Mouse (Mus musculus) B cell, adult 2 months (primary cell): ENCODE results near the gene Prdm1.
A peak's percentile ranks its signal among the peaks of the same experiment; 100 is the strongest.

Experiments
- DNase-seq, 2 experiments: peaks; one replicate each; pipeline ENCODE4 v3.0.0; 2022

The Prdm1 gene

DNA sequence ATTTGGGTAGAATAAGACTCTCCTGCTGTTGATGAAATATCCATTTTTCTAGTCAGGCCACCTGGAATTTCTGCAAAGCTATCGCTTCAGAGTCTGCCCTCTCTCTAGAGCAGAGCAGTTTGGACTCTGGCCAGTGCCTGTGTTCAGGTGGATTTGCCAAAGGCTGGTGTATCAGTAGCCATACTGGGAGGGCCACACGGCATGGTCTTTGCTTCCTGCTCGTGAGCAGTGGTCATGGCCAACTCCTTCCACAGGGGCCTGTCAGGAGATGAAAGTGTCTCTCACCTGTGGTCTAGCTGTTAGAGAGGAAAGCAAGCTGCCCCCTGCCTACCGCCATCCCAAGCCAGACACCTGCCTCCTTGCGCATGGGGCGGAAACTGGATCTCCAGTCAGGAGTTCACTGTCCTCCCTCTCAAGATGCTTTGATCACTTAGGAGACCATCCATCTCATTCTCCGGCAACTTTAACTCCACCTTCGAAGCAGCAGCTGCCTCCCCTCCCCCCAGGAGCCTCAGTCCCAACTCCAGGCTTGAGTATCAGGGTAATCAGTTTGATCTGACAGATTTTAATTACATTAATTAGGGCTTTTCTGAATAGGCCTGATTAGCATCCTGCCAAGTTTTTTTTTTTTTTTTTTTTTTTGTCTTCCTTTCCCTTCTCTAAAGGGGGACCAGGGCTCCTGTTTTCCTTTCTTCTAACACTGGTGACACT lies 35.3 kb downstream of the Prdm1 start:
- DNase-seq = no peak

DNA sequence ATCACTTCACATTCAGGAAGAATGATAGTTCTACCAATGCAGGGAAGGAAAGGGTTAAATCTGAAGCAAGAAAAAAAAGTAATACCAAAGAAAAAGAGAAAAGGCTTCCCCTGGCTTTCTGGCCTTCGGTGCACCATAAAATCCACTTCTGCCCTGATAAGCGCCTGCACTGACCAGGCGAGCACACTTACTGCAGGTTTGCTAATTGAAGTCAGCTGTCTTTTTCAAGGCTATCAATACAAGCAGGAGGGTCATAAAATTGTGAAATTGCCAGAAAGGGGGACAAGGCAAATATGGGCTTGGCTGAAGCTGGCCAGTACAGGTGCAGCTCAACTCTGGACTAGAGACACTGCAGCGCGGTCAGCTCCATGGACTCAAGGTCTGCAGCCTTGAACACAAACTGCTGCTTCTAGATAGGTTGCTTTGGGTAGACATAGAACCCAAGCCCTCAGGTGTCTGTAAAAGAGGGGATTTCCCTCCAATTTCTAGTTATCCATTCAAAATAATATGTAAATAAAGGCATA lies 37.3 kb downstream of the Prdm1 start:
- DNase-seq = no peak

DNA sequence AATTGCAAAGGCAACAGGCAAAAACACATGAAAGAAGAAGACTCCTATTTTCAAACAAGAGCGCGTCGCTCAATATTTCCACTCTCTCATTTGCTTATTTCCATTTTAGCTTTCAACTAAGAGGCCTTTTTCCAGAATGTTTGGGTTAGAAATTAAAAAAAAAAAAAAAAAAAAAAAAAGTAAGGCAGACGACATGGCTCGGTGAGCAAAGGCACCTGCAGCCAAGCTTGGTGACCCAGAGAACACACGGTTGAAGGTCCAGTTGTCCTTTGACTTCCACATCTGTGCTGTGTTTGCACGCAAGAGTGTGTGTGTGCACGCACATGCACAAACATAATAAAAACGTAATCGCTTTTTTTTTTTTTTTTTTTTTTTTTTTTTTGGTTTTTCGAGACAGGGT lies 41.2 kb downstream of the Prdm1 start:
- no peak for DNase-seq

DNA sequence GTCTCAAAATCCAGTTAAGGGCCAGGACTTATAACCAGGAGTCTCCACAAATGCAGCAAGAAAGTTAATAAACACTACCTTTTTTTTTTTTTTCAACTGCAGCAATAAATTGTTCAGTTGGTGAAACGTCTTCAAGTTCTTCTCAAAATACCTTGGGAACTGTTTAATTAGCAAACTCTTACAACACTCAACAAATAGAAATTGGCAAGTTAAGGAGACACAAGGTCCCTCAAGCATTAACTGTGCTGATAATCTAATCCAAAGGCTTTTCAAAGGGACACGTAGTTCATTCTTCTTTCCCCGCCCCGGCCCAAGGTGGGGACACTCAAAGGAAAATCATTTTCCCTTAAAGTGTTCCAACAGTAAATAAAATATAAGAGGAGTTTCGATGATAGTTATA lies 44.2 kb downstream of the Prdm1 start:
- no peak for DNase-seq

DNA sequence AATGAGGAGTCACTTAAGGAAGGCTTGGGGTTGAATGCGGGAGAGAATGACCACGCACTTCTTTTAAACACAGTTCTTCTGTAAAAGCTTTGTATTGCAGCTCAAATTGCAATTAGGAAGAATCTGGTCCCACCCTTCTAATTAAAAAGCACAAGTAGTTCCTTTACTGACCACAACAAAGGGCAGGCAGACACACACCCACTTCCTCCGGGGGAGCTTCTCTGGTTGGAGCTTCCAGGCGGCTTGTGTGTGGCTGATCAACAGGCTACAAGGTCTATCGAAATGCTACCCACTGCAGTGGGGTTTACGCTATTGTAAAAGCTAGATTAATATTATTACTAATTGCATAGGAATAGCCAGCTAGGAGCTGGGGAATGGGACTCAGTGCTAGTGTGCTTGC lies 45.2 kb downstream of the Prdm1 start:
- no peak for DNase-seq

DNA sequence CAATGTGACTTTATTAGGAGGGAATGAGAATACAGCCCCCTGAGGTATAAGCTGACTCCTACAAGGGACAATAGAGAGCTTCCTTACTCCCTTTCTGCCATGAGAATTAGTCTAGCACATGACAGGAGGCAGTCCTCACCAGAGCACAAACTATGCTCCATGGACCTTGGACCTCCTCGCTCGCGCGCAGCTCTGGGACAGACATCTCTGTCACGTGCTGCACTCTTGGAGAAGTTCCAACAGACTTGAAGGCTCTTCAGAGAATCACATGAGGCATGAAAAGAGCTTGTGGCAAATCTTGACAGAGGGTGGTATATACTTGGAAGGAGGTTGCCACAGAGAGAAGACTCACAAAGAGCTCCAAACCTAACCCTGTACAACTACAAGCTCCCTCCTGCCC lies 46.9 kb downstream of the Prdm1 start:
- DNase-seq = no peak

DNA sequence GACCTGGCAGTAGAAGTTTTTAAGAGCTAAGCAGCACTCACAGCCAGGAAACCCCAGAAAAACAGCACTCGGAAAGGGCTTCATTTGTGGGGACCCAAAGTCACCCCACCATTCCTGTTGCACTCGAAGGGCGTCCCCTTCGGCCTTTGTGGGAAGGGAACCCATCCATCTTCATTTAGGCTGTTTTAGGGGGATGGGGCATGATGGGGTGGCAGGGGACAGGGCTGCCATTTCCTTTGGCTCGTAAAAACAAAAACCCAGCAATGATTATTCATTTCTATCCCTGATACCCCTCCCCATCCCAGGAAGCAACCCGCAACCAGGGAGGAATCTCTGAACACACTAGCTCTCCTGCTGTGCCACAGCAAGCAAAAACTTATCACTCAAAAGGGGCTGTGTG lies 49.0 kb downstream of the Prdm1 start:
- no peak for DNase-seq

DNA sequence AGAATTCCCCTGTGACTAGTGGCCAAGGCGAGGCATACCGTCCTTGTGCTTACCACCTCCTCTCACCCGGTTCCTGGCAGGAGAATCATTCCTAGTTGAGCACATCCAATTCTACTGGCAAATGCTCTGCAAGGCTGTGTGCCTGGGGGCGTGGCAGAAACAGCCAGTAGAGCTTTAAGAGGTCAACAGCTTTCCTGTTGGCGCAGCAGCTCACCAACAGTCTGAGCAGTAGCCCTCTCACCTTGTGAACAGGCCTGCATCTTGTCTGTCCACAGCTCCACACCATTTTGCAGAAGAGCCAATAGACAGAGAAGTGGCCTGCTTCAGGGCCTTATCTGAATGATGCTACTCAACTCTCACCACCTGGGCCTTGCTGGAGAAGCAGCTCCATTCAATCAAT lies 50.2 kb downstream of the Prdm1 start:
- no peak for DNase-seq

DNA sequence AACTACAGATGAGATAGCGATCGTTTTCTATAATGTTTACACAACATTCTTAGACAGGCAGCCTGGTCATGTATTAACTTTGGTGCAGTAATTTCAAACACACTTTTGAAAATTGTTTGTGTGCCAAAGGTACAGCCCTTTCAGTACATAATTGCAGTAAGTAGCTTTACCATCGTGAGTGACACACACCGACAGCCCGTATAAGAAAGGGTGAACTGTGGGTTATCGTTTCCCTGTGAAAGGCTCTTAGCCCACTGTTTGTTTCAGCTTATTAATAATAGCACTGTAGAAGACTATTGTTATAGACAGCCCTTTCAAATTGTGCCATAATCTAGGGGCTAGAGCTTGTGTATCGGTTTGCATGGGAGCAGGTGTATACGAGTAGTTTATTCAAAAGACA lies 51.1 kb downstream of the Prdm1 start:
- no peak for DNase-seq

DNA sequence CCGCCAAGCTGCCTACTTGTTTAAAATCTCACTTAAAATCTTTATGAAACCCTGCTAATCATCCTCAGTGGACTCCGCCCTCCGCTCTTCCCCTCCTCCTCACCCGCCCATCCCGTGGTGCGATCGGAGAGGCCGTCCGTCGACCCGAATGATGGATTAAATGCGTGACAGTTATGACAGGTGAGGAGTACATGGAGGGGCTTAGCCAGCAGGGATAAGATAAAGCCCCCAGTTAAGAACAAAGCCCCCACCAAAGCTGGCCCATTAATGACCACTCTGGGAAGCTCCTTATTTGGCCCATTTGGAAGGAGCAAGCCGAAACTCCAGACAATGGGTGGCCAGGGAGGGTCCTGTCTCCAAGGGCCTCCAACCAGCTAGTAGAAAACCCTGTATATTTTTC lies 51.8 kb downstream of the Prdm1 start:
- no peak for DNase-seq

DNA sequence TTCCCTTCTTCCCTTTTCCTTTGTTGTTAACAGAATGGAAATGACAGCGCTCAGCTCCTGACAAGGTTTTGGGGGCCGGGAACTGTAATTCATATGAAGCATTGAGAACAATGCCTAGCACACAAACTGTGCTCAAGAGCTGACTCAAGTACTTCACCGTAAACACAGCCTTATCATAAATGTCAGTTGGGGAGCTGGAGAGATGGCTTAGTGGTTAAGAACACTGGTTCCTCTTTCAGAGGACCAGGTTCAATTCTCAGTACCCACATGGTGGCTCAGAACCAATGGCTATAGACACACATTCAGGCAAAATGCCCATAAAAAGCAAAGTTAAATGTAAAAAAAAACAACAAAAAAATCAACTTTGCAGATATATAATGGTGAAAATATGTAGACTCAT lies 52.9 kb downstream of the Prdm1 start:
- no peak for DNase-seq

DNA sequence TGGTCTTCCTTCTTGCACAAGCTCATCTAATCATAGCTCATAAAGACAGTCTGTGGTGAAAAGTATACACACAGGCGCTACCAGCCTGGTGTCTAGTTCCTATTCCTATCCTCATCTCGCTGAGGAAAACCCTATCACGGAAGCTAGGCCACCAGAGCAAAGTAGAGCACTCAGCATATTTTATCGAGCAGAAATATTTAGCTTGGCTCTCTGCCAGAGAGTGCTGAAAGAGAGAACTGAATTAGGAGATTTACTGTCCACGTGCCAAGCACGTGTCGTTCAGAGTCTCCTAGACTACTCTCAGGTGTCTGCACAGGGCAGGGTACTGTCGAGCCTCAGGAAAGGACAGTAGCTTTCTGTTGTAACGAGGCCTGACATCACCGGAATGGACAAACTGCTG lies 54.0 kb downstream of the Prdm1 start:
- DNase-seq = no peak

DNA sequence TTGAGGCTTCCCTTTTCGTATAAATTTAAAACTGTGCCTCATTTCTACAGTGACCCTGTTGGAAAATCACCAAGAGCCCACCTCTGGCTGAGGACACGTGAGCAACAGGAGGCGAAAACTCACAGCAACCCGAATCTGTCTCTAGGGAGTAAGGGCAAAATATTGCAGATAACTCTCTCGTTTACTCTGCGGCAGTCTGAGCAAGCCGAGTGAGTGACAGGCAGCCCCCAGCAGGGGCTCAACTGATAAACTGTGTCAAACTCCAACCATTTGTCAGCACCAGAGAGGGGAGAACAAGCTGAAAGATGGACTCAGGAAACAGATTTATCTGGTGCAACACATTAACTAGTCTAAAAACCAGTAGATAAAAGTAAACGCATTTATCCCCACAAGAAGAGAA lies 62.7 kb downstream of the Prdm1 start:
- no peak for DNase-seq

DNA sequence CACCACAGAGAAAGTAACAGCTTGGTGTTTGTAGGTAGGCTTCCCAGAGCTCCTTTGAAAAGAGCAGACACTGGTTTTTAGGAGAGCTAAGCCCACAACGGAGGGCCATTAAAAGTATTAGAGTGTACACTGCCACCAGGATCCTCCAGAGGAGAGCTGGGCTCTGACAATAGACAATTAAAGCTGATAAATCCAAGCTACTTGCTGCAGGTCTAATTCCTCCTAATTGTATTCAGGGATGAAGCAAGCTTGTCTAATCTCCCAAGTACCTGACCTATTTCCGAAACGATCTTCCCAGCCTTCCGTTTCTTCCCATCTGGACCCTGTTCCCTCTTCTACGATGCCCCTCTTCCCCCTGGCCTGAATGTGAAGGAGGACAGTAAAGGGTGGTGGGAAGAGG lies 63.7 kb downstream of the Prdm1 start:
- no peak for DNase-seq

DNA sequence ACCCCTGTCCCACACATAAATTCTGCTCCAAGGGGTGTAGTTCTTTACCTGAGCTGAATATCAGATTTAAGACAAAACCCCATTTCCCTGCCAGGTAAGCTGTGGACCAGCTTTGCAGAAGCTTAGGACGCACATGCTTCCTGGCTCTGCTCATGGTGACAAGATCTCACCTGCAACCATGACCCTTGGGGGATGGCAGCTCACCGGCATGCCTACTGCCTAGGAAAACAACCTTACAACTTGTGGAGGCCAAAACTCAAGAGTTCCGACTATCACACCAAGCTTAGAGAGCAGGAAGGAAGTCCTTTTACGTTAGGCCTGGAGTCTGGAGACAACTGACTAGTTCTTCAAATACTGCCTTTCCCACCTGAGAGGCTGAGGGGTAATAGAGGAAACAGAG lies 64.4 kb downstream of the Prdm1 start:
- no peak for DNase-seq

DNA sequence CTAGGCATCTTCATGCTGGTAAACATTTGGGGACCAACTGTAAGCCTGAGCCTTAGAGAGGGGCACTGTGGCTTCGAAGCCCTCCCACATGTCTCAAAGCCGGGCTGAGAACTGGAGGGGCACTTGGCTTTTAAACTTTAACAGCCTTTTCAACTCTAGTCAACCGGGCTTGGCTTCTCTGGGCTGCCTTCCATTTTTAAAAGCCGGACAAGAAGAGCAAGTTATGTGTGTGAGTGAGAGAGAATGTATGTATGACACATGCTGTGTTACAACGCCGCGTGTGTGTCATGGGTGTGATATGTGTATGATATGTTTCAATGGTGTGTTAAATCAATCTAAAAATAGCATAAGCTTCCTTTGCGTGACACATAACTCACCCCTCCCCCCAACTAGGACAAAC lies 66.0 kb downstream of the Prdm1 start:
- DNase-seq = no peak

DNA sequence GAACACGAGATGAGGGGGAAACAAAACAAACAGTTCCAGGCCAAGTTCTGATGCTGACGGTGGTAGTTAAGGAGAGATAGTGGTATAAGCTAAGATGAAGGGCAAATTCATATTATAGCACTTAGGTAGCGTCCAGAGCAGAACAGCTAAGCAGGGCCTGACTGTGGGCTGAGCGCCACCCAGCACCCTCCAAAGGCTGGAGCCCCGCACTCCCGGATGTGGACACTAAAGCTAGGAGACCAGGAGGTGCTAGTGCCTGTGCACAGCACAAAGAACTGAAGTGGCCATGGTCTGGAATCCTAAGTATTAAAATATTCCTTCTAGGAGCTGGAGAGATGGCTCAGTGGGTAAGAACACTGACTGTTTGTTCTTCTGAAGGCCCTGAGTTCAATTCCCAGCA lies 67.2 kb downstream of the Prdm1 start:
- no peak for DNase-seq

DNA sequence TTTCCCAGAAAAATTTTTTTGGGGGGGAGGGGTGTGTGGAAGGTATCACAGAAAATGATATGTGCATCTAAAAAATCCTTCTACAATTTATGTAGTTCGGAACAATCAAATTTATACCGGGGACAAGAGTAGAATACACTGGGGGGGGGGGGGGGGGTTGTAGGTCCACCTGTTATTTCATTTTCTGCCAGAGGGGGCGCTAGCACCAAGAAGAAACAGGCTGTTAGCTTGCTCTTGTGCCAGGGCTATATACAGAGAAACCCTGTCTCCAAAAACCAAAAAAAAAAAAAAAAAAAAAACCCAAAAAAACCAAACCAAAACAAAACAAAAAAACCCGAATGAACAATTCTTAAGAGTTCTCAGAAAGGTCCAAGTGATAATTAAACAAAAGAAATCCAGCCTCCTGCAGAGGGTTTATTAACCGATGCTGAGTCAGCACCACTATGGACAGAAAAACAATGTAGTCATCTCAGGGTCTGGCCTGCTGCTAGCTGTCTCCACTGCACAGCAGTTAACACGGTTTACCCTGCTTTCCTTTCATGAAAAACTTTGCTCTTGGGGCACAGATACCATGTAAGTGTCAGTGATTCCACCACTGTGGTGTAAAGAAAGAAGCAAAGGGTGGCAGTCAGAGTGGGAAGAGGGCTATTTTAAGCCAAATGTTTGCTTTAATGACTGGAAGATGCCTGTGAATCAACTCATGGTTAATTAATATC lies 68.0 kb downstream of the Prdm1 start:
- peak; percentile 83 to 86 for DNase-seq

DNA sequence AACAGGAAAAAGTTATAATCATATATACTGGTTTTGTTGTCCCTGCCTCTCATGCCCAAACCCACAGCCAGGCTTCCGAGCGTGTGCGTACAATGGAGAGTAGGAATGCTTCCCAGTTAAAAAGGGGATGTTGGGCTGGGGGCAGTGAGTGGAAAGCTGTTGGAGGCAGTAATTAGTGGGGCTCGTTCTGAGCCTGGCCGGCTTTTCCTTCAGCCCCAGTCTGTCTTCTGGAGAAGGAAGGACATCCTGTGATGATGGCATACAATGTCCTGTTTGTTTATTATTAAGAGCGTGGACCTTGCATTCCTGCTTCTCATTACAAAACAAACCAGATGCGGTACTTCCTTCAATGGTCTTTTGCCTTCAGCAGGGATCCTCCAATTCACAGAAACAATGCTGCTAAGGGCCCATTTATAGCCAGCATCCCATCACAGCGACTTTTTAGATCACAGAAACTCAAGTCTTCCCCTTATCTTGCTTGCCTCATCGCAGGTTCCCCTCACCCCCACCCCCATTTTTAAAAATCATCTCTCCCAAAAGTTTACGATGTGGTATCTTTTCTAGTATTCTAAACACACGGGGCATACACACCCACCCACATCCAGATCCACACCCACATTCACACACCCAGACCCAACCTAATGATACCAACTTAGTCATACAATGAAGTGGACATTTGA lies 68.8 kb downstream of the Prdm1 start:
- peak; percentile 12 to 22 for DNase-seq

DNA sequence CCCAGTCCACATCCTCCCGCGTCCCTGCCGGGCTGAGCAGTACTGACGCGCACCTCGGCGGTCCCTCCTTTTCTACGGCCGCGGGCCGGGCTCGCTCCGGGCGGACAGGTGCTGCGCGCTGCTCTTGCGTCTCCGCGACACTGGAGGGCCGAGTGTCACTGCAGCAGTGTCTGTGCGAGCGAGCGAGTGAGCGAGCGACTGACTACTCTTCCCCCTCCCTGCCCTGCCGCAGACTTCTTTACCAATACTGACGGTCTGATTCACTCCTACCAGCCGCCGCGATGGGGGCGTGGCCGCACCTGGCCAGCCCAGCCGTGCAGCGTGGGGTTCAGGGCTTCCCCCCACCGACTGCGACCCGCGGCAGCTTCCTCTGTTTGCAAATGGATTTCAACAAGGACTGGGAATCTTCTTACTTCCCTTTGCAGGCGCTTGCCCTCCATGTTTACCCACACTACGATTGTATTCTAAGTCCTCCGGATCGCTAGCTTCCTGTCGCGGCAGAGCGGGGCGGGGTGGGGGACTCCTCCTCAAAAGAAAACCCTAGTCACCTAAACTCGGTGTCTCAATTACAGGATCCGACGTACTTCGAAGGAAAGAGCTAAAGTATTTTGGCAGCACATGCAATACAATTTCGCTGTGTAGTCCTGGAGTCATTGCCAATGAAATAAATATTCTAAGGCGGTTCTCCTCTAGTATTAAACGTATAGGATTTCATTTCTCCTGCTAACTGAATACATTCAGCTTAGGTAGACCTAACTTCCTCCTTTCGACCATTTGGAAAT lies 69.6 kb downstream of the Prdm1 start:
- DNase-seq = peak; percentile 86 to 87

DNA sequence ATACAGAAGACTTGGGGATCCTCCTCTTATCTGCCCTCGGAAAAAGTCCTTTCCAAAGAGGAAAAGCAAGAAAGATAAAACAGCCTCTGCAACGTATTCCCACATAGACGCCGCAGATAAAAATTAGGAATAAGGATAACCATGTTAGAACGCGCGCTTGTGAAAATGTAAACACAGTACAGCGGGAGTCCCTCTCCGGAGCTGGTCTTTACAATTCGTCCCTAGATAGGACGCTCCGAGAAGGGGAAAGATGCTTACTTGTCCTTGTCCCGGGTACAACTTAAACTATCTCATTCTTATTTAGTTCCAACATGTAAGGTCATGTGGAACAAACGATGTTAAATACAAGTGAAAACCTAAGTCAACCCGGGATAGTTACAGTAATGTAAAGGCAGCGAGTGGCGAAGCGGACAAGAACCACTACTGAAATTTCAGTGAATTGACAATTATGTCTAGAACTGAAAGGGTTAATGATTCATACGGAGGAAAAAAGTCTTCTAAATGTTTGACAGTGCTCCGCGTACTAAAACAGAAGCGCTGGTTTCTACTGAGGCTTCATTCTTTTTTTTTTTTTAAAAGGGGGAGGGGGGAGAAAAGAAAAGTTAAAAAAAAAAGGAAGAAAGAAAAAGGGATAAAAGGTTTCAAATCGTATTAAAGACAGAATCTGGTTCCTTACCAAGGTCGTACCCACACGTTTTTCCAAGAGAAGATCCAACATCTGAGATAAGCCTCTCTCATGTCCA lies 70.3 kb downstream of the Prdm1 start:
- DNase-seq = peak; percentile 19 to 26
